Mouse (Mus musculus) embryo, embryonic 10.5 days (tissue): ENCODE results near the gene Pitpnc1.
A peak's percentile ranks its signal among the peaks of the same experiment; 100 is the strongest.

Experiments used
- DNase-seq: peaks from one replicate; pipeline ENCODE4 v3.0.0-alpha.2; 2015; ENCODE audit warnings: low spot score

The Pitpnc1 gene

GRCm38 (mm10) chr11:107325739-107326725, 144.5 kb downstream of the Pitpnc1 start:
- DNase-seq, result peak; percentile 57

DNA sequence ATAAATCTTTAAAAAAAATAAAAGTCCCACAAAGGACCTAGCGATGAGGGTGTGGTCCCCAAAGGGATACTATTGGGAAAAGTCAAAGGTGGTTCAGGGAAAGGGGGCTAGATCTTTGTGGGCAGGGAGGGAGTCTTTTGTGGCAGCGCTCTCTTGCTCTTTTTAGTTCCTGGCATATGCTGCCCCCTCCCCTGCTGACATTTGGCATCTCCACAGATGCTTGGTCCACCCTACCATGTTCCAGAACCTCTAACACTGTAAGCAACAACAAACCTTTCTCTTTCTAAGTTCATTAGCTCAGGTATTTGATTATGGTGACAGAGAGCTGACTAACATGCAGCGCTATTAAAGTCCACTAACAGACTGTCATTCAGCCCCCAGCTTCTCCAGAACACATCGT, 145.3 kb downstream of the Pitpnc1 start:
- DNase-seq, result no peak

- no peak for DNase-seq
Measured at GRCm38 (mm10) chr11:107323173-107323572, 147.3 kb downstream of the Pitpnc1 start.

- no peak for DNase-seq
Measured at GRCm38 (mm10) chr11:107322226-107322625, 148.3 kb downstream of the Pitpnc1 start.

DNA sequence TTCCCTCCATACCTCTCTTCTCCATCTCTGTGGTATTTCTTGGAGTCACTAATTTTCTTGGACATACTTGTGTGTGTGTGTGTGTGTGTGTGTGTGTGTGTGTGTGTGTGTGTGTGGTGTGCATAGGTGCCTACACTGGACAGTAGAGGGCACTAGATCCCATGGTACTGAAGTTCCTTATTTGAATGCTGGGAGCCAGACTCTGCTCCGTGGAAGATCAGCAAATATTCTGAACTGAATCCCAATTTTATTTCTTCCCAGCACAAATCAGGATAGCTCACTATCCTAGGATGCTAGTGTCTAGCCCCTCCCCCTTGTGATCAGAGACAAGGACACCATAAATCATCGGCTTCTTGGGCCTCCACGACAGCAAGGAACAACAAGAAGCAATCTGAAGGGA, 148.7 kb downstream of the Pitpnc1 start:
- no peak for DNase-seq

- peak; percentile 46 for DNase-seq
Measured at GRCm38 (mm10) chr11:107319861-107320260, 150.6 kb downstream of the Pitpnc1 start.

DNA sequence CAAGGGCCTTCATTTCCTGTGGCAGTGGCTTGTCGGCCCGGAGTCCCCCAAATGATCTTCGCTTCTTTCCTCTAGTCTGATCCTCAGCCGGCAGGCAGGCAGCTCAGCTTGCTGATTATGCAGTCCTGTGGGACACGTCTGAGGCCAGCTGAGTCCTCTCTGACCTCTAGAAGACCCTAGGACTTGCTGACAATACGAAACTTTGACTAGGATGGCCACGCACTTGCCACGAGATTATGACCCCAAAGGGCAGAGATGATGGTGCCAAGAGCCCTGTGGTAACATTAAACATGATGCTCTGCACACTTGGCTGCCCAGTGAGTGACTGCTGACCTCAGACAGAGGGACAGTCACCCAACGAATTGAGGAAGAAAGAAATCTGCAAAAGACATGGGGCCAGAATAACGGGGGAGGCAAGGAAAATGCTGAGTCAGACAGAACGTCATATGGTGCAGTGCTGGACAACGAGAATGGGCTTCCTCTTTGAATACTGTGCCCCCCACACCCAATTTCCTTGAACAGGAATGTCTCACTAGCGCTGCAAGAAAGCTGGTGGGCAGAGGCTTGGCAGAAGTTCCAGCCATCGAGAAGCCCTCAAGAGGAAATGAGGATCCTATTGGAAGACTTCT, 152.7 kb downstream of the Pitpnc1 start:
- DNase-seq, result no peak

DNA sequence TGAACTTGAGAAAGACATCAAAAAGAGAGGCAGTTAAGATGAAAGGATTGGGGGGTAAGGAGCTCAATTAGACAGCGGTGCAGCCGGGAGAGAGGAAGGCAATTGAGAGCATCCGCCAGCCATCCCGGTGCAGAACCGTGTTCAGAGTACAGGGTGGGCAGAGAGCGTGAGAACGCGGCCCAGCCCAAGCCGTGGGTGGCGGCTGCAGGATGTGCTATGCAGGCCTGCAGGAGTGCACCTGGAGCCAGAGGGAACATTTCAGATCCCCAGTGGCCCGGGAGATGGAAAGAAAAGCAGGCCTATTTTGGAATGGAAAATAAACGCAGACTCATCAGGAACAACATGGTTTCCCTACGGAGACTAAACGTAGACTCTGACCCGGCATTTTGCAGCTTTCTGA, 155.0 kb downstream of the Pitpnc1 start:
- no peak for DNase-seq

- DNase-seq, result no peak
Measured at GRCm38 (mm10) chr11:107310338-107311121, 160.0 kb downstream of the Pitpnc1 start.

GRCm38 (mm10) chr11:107306170-107306569, 164.3 kb downstream of the Pitpnc1 start:
- no peak for DNase-seq

DNA sequence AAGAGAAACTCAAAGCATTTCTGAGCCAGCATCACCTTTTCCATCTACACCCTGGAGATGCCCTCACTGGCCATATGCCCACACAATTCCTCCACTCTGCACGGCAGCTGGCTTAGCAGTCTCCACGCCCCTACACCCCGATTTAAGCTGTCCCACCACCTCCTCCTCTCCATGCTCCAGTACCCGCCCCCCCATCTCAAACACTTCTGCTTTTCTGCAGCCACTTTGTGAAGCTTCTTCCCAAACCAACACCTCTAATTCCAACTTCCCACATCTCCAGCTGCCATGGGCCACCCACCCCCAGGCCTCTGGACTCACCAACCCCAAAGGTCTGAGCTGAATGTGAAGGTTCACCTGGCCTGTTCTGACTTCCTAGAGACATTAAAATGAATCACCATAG, 168.4 kb downstream of the Pitpnc1 start:
- DNase-seq, result no peak

DNA sequence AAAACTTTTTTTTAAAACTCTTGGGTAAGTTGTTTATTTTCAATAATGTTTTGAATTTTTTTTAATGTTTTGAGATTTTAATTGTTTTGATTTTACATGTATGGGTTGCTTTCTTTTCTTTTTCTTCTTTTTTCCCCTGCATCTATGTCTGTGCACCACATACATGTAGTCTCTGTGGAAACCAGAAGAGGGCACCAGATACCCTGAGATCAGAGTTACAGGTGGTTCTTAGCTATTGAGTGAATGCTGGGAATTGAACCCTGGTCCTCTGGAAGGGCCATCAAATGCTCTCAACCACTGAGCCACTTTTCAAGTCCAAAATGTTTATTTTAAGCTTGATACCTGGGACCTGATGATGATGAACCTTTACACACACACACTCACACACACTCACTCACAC, 170.3 kb downstream of the Pitpnc1 start:
- no peak for DNase-seq

DNA sequence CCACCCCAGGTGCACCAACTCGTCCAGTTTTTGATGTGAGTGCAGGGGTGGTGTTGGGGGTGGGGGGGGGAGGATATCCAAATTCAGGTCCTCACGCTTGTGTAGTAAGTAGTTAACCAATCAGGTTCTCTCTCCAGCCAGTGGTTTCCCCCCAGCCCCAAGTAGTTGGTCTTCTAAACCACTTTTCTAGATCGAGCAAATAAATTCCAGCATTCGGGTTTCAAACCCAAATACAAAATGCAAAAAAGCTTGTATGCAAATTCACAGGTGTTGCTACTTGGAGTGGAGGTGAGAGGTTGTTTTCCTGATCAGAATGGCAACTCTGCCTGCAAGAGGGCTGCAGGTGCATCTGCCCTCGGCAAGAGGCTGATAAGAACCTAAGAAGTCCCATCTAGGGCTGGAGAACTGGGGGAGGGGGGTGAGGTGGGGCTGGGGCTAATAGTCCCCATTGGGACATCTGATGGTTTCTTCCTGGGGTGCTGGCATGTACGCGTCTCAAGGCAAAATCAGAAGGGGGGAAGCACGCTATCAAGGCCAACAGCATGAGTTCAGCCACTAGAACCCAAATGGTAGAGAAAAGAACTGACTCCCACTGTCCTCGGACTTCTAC, 170.9 kb downstream of the Pitpnc1 start:
- no peak for DNase-seq

DNA sequence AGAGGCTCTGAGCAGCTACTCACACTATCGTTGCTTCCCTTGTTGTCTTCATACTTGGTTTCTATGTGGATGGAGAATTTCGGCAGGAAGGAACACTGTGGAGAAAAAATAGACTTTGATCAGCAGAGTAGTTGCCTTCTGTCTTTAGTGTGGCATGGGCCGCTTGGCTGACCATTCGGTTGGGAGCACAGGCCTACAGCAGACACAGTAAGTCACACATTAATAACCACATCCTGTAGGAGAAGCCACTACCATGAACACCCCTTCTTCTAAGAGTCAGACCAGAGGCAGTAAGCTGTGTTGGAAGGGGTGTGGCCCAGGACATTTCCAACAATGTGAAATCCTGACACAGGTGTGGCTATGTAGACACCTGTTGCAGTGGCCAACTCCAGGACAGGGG, 174.3 kb downstream of the Pitpnc1 start:
- no peak for DNase-seq

- DNase-seq, result no peak
Measured at GRCm38 (mm10) chr11:107292036-107292435, 178.5 kb downstream of the Pitpnc1 start.

DNA sequence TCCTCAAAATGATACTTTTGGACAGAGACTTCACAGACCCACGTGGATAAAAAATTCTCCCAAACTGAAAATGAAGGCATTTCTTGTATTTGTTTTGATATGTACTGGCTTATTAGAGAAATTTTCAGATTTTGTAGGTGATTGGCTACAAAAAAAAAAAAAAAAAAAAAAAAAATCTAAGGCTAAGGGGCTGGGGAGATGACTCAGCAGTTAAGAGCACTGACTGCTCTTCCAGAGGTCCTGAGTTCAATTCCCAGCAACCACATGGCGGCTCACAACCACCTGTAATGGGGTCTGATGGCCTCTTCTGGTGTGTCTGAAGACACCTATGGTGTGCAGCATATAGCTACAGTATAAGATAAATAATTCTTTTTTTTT, 182.3 kb downstream of the Pitpnc1 start:
- DNase-seq, result no peak

DNA sequence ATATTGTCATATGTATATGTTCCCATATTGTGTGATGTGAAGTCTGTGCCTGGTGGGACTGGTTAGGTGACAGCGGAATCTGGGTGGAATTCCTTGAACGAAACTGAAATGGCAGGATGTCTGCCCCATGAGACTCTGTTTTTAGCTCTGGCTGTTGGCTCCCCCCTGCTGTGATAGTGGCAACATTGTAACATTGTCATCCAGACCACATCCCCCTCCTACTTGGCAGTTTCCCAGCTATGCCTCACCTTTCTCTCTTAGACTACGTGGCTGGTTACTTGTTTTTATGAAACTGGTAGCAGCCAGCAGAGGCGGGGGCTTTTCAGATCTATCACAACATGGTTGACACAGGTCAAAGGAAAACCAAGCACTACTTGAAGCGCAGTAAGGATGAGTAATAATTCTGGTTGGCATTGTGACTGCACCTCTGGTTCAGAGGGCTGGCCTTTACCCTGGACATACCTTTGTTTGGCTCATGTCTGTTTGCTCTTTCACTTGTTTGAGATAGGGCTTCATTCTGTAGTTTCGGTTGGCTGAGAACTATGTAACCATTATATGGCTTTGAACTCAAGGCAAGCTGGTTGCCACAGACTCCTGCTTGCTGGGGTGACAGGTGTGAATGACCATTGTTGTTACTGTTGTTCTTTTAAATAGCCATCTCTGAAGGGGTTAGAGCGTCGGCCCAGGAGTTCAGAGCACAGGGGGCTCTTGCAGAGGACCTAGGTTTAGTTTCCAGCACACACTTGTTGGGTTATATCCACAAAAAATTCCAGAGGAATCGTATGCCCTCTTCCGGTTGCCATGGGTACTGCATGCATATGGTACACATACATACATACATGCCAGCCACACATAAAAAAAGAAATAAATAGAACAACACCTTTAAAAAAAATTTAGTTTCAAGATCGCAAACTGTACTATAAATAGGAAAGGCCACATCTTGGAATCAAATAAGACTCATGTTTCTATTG, 183.0 kb downstream of the Pitpnc1 start:
- no peak for DNase-seq

- DNase-seq, result no peak
Measured at GRCm38 (mm10) chr11:107285731-107286130, 184.8 kb downstream of the Pitpnc1 start.

GRCm38 (mm10) chr11:107283632-107284031, 186.9 kb downstream of the Pitpnc1 start:
- DNase-seq, result no peak

DNA sequence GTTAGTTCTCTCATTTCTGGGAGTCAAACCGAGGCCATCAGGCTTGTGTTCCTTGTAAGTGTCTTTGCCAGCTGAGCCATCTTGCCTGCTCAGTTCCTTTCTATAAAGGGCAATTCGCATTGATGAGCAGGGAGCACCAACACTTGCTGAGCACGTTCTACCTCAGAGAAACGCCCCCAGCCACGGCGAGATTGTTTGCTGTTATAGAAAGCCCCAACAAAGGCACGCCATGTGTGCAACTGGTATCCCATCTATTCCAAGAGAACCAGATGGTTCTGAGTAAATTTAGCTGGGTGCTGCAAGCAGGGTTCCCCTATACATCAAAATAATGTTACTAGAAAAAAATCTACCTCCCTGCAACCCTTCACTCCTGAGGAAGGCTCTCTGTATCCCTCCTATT, 188.0 kb downstream of the Pitpnc1 start:
- no peak for DNase-seq

DNA sequence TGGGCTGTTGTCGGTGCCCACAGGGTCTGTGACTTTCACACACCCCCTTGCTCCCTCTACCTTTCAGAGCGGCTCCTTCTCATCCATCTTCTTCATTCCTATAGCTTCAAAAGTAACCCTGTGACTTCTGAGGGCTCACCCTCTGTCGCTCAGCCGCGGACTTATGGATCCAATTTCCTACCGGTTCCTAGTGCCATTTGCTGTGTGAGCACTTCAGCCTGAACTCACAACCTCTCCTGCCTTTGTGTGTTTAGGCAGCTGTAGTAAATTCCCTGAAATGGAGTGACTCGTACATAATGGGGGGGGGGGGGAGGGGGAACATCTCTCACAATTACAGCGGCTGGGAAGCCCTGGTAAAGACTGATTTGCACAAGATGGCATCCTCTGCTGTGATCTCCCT, 191.2 kb downstream of the Pitpnc1 start:
- peak; percentile 72 for DNase-seq
